Mouse (Mus musculus): Measurements from ENCODE around the gene Nlrp6.

DNA sequence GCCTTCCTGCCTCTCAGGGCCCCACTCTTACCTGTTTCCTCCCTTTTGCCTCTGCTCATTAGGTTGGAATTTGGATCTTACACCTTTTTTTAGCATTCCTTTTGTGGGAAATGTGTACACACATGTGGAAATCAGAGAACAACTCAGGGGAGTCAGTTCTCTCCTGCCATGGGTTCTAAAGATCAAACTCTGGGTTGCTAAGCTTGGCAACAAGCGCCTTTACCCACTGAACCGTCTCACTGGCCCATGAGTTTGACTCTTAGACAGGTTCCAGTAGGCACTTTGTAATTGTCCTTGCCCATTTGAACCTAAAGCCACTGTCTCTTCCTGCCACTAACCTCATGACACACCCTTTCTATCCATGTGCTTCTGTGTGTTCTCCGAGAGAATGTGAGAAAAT is 26.1 kb upstream of the Nlrp6 start:
- TF ChIP-seq POLR2A (IDR thresholded peaks at IDR 0.05; ENCODE audit: control insufficient read depth, extremely low read depth, insufficient read depth, low read length, poor library complexity) (no peak), CTCF (IDR thresholded peaks at IDR 0.05; ENCODE audit: borderline replicate concordance, control insufficient read depth, extremely low read depth, insufficient read depth, low read length, poor library complexity) (no peak)
